Mouse (Mus musculus): Measurements from ENCODE around the gene Casp2.

Casp2 gene

GRCm38 (mm10) chr6:42264626-42265312 is at the start of gene Casp2:
TSS of gene Casp2 (plus strand) at chr6:42264985.
- DNase-seq: peak; percentile 98

- DNase-seq: no peak
These were observed 49.8 kb upstream of the Casp2 start, which contains the start of gene Tas2r144 for GRCm38 (mm10) chr6:42215028-42215427. TSS of gene Tas2r144 (plus strand) at chr6:42215328.

- no peak for DNase-seq
These were observed 42.5 kb upstream of the Casp2 start for GRCm38 (mm10) chr6:42222286-42222685.

- no peak for DNase-seq
These were observed 39.7 kb upstream of the Casp2 start for GRCm38 (mm10) chr6:42225046-42225445.

- peak; percentile 43 to 54 for DNase-seq
These were observed 37.3 kb upstream of the Casp2 start for GRCm38 (mm10) chr6:42227240-42228101.

DNA sequence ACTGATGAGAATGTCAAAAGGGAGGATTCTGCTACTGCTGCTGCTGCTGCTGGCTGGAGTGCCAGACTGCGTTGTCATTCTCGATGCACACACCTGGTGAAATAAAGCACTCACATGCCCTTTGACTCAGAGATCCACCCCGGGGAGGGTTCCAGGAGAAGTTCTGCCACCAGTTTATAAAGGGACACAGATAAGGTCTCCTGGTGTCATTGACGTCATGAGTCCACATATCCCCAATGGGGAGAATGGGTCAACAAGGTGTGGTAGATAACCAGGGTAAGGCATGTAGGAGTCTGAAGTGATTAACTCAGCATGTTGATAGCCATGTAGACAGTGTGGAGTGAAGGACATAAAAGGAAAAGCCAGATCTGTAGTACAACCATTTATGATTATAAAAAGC is 35.2 kb upstream of the Casp2 start:
- DNase-seq: no peak

DNA sequence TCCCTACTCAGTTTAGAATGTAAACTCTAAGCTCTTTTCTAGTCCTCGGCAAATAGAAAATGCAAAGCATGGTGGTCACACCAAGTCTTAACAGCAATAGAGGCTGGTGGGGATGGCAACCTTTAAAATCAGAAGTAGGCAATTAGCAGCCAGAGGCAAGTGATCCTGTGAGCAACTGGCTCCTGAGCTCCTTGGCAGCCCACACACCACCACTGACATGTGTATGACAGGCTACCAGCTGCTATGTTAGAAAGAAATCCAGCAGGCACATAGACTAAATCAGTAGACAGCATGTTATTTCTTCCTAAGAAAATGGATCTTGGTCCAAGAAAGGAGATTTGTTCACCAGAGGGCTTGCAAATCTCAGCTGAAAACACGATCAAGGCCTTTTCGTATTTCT is 33.6 kb upstream of the Casp2 start:
- no peak for DNase-seq

DNA sequence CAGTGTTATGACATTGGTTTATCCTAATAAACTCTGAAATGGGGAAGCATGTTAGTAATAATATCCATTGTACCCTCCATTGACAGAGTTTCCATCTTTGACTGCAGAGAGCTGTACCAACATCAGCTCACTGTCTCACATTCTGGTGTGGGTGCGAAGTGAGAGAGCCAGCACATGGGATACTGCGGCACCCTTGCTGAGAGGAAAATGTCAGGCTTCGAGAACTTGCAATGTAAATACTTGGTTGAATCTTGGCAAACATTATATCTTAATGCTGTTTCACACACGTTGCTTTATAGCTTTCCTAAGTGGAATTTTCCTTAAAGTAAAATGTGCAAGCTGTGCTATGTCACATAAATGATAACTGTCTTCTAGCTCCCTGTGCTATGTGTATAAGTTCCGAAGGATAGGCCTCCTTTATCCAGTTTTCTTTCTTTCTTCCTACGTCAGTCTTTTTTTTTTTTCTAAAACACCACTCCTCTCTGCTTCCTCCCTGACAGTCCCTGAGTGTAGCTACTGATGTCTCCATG is 27.4 kb upstream of the Casp2 start:
- no peak for DNase-seq

DNA sequence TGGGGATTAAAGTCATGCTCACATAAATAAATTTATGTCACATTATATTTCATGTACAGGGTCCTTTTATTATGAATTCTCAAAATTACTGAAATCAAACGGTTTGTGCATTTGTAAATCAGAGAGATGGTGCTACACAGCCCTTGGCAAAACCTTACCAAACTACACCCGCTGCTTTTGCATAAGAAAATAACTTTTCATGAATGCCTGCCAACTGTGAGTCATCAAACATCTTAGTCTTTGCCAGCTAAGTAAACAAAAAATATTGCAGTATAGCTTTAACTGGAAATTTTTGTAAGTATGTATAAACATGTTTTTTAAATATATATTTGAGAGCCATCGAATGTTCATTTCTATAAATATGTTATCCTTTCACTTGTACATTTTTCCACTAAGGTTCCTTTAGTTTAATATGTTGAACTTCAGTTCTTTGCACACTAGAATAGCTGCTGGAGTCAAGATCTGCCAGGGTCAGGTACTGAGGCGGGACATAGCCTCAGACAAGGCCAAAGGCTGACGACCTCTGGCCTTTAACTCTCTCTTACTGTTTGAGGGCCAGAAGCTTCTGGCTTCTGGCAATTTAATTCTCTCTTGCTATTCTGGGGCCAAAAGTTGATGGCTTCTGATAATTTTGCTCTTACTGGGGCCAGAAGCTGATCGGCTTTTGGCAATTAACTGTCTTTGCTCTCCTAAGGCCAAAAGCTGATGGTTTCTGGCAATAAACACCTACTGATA is 23.3 kb upstream of the Casp2 start:
- no peak for DNase-seq

- DNase-seq: peak; percentile 84 to 89
These were observed 19.0 kb upstream of the Casp2 start, which contains the start of gene Gstk1 for GRCm38 (mm10) chr6:42245711-42246353. TSS of gene Gstk1 (plus strand) at chr6:42245935.

- peak in 1 of 2 experiments; percentile 40 for DNase-seq
These were observed 17.6 kb upstream of the Casp2 start for GRCm38 (mm10) chr6:42247173-42247572.

GRCm38 (mm10) chr6:42247981-42248380 is 16.8 kb upstream of the Casp2 start:
- no peak for DNase-seq

- DNase-seq: no peak
These were observed 13.0 kb upstream of the Casp2 start for GRCm38 (mm10) chr6:42251791-42252190.

GRCm38 (mm10) chr6:42253103-42253502 is 11.7 kb upstream of the Casp2 start:
- DNase-seq: no peak

DNA sequence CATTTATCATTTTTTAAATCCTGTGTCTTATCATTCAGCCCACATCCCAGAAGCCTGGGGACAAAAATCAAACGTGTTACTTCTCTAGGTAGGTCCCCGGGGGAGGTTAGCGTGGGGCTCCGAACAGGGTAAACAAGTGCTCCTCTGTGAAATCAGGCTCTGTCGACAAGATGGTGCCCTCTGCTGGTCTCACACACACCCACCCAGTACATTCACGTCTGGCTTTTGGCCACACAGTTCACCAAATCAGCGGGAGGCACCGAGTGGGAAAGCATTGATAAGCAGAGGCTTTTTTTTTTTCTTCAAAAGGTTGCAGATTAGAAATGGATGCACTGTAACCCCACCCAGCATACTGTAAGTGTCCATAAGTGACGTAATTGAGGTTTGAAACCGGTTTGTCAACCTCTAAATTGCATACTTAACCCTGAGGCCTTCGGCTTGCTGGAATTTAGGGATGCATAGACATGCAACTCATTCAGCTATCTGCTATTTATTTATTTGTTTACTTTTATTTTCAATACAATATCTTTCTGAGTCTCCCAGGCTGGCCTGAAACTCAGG is 7.4 kb upstream of the Casp2 start:
- peak; percentile 73 to 75 for DNase-seq

DNA sequence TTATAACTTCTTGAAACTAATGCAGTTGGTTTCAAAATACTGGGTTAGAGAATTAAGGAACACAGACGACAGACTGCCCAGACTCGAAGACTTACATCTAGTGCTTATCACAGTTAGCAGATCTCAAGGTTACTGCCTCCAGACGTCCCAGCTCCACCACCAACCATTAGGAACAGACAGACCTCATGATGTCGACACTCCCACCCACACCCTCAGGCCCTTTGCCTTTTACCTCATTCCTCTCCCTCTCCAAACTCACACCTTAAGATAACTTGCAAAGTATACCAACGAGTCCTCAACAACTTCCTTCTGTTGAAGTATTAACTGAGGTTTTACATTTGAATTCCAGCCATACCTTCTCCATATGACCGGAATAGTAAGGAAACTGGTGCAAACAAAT is 4.4 kb upstream of the Casp2 start:
- no peak for DNase-seq

- DNase-seq: no peak
These were observed 3.1 kb upstream of the Casp2 start, which contains the start of gene Tmem139 for GRCm38 (mm10) chr6:42261524-42262170. TSS of gene Tmem139 (plus strand) at chr6:42261970.

GRCm38 (mm10) chr6:42265391-42266330 is 876 bp downstream of the Casp2 start:
- peak in 1 of 2 experiments; percentile 12 for DNase-seq

DNA sequence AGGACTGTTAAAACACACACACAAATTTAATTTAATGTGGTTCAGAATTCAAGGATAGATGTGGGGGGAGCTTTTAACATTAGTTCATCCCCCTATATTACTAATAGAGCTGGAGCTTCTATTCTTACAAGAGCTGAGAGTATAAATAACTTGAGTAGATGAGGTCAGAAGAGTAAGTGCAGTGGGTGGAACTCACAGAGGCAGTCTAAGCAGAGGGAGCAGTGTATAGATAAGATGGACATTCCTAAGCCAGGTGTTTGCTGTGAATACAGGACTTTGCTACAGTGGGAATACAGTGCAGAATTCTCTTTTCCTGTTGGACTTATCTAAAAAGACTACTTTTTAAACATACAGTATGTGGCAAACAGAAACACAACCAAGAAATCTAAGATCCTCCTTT is 6.0 kb downstream of the Casp2 start:
- no peak for DNase-seq

DNA sequence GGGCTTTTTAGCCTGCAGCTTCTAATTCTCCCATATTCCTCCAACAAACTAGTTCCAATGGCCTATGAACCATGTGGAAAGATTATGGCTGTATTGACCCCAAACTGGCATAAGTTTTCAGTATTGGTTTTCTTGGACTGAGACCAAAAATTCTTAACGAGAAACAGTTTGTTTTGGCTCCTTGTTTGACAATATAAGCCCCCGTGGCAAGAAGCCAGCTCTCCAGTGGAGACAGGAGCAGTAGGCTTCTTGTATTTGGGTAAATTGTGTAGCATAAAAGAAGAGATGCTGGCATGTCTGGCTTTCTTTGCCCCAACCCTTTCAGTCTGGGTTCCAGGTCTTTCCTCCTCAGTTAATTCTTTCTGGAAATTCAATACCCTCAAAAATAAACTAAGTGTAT is 11.4 kb downstream of the Casp2 start:
- DNase-seq: no peak
